Mouse (Mus musculus) heart, postnatal 0 days (tissue): ENCODE results near the gene Adamts12.

ENCODE experiments used
- CTCF ChIP-seq: IDR thresholded peaks from 2 replicates; pipeline ENCODE4 v1.5.1; 2016; ENCODE audit warnings: antibody characterized with exemption, control low read depth, low read depth
- EP300 ChIP-seq: IDR thresholded peaks from 2 replicates; pipeline ENCODE4 v1.6.1; 2016; ENCODE audit warnings: antibody characterized with exemption, low read depth

GRCm38 (mm10) chr15:11174842-11175241 is 110.3 kb downstream of the Adamts12 start:
- TF ChIP-seq CTCF (no peak), EP300 (no peak)
